Mouse (Mus musculus) heart, postnatal 0 days (tissue): ENCODE data around the gene Hfe.

Source experiments
- CTCF ChIP-seq: IDR thresholded peaks from 2 replicates; pipeline ENCODE4 v1.5.1; 2016; ENCODE audit warnings: antibody characterized with exemption, control low read depth, low read depth
- EP300 ChIP-seq: IDR thresholded peaks from 2 replicates; pipeline ENCODE4 v1.6.1; 2016; ENCODE audit warnings: antibody characterized with exemption, low read depth

GRCm38 (mm10) chr13:23757211-23757773, 46.6 kb upstream of the Hfe start:
- TF ChIP-seq CTCF, result no peak
- no peak for TF ChIP-seq EP300
